Mouse (Mus musculus) Patski (cell line): ENCODE data around the gene Xlr3a. TPM values are rescaled to one million over a fixed set of nuclear protein-coding genes. Genes with fewer than 3 reads are reported as not detected.
"Not testable (repeated sequence)": the region's sequence is repeated elsewhere in the genome, so short reads cannot be mapped to it uniquely, and the experiment has no call there.

Source experiments
- ATAC-seq: fragments of 100-300 bp; one replicate; pipeline ENCODE4 v1.8.0; 2021
- CTCF ChIA-PET: fragments of 350-600 bp; sonication (Branson Sonifier 250); formaldehyde crosslinking; loops from one replicate; lab custom pipeline; 2022; ENCODE audit warnings: inconsistent platforms; lab: Charles Lee
- POLR2A ChIA-PET: fragments of 350-600 bp; sonication (Branson Sonifier 250); formaldehyde crosslinking; loops from one replicate; lab custom pipeline; 2022; ENCODE audit warnings: antibody characterized with exemption, inconsistent platforms; lab: Charles Lee
- DNase-seq: peaks from one replicate; pipeline ENCODE4 v3.0.0-alpha.2; 2011; ENCODE audit warnings: low read depth, low spot score
- H3K27me3 ChIP-seq: fragments of 371-371 bp; one replicate; pipeline ENCODE4 v1.5.1; 2021
- CTCF ChIP-seq: fragments of 100-300 bp; IDR thresholded peaks from one replicate; pipeline ENCODE4 v1.5.1; 2021
- in situ Hi-C: fragments of 300-500 bp; cut with MboI; formaldehyde crosslinking; loops from 3 replicates; pipeline ENCODE4 v1.11.1; 2018; ENCODE audit warnings: low pct_unique_long_range_greater_than_20kb, mixed read lengths
- polyA plus RNA-seq: library from polyadenylated mRNA; unstranded; gene quantifications from one replicate; pipeline ENCODE4 v1.2.3, GENCODE M21; 2021

Gene Xlr3a
- polyA plus RNA-seq = not detected

DNA sequence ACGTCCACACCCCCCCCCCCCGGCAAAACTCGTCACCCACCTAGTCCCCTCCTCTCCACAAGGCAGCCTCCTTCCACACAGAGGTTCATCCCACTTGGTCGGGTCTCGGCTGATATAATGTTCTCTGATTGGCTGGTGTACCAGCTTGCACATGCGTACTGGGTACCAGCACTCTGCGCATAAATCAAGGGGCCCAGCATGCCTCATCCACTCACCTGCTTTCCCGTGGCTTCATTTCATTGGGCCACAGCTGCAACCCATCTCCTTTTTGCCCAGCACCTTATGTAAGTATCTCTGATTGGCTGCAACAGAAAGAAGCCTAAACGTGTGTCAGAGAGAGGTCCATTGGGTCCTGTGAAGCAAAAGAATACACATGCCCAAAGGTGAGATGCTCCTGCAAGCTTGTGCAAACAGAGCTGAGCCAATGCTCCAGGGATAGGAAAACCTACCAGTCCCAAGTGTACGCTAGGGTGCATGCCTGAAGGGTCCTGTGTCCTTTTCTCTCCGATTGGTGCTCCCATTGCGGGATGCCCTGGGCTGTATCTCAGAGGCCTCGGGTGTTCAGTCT lies at the start of gene Xlr3a:
Gene Xlr3a, minus strand, starts transcription at position 155 of the 568 bp plus-strand sequence.
- DNase-seq, POLR2A ChIA-PET, CTCF ChIA-PET, ATAC-seq, in situ Hi-C loops, H3K27me3 ChIP-seq: not testable (repeated sequence)

DNA sequence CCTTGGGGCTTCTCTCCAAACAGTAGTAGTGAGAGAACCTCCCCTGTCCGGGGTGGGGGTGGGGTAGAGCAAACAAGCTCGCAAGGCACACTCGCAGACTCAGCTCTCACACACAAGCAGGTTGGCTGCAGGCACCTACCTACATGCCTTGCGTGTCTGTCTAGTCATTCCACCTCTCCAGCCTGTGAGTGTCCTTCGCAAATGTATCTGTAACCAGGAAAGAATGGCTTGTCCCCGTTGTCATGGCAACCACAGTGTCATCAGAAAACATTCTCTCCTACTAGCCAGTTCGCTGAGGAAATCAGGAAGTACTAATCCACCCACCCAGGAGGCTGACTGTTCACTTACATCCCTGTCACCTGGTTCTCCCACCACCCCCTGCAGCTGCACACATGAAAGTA lies 46.3 kb upstream of the Xlr3a start:
- H3K27me3 ChIP-seq, ATAC-seq, DNase-seq, CTCF ChIA-PET, in situ Hi-C loops, POLR2A ChIA-PET: not testable (repeated sequence)

DNA sequence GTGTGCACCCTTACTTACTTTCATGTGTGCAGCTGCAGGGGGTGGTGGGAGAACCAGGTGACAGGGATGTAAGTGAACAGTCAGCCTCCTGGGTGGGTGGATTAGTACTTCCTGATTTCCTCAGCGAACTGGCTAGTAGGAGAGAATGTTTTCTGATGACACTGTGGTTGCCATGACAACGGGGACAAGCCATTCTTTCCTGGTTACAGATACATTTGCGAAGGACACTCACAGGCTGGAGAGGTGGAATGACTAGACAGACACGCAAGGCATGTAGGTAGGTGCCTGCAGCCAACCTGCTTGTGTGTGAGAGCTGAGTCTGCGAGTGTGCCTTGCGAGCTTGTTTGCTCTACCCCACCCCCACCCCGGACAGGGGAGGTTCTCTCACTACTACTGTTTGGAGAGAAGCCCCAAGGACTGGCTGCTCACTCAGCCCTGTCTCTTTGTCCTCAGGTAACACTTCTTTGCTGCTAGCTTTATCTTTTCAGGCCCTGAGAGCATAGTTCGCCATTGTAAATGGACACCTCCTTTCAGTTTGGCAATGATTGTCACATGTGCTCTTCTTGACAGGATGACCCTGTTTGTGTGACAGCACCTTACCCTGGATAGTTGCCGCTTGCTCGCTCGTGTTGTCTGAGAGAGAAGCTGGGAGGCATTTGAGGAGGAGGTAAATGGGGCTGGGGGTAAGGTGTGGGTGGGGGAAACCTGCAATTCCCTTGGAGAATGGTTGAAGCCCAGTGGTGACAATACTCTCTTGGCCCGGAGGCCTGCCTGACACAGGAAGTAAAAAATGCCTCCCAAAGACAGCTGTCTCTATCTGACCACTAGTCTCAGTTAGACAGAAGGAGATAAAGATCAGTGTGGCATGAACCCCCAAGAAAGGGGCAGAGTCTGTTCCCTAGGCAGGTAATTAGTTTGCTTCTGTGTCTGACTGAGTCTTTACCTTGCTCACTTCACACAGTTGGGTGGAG lies 26.2 kb upstream of the Xlr3a start:
- CTCF ChIA-PET, H3K27me3 ChIP-seq, in situ Hi-C loops, ATAC-seq, POLR2A ChIA-PET, DNase-seq: not testable (repeated sequence)

DNA sequence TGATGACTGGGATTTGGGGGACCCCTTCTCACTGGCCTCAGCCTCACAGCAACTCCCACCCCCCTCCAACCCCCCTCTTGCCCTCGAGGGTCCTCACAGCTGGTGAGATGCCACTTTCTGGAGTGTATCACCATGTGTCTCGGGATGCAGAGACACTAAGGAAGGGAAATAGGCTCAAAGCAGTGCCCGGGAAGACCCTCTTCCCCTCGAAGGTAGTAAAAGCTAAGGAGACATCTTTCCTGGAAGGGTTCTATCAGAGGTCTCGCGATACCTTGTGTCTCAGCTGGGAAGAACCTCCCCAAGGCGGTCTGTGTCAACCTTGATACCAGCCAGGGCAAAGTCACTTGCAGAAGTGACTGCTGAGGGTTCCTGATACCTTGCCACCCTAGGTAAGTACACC lies 19.9 kb upstream of the Xlr3a start, which contains the start of gene Gm14685:
Gene Gm14685, plus strand, starts transcription at position 301 of the 400 bp plus-strand sequence.
- H3K27me3 ChIP-seq, ATAC-seq, CTCF ChIA-PET, POLR2A ChIA-PET, DNase-seq, in situ Hi-C loops: not testable (repeated sequence)

- ATAC-seq, CTCF ChIA-PET, H3K27me3 ChIP-seq, DNase-seq, POLR2A ChIA-PET, in situ Hi-C loops: not testable (repeated sequence)
Observed at GRCm38 (mm10) chrX:73082267-73083055, 14.4 kb downstream of the Xlr3a start, which contains the start of gene Xlr4a. Xlr4a (minus strand) TSS chrX:73082478.

DNA sequence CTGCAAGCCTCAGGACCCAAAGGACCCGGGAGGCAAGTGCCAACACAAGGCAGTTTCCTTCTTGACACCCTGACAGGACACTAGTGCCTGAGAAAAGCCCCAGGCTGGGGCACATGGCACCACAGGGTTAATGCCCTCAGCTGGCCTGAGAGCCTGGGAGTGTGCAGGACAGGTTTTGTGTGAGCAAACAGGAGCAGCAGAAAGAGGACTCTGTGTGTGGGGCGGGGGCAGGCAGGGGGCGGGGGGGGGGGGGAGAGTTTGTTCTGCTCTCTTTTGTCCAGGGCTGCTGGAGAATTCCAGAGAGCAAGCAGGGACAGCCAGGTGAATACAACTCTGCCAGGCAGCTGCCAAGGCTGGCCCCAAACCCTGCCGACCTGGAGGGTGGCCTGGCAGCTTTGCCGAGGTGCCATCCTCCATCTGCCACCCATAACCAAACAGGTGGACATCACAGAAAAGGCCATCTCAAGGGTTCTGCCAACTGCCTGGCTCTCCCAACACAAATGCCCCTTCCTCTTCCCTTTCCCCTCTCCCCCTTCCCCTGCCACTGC lies 30.1 kb downstream of the Xlr3a start:
- in situ Hi-C loops = loop anchor here (10.0 to 25.0 kb wide), 3 partner anchors 170 to 1870 kb away; partner anchors contain the start of genes F8a, Trex2 and Xlr4c
- DNase-seq, ATAC-seq, CTCF ChIA-PET, POLR2A ChIA-PET: not testable (repeated sequence)
- peaks cover 41% of the 10 kb centered on the region for H3K27me3 ChIP-seq

DNA sequence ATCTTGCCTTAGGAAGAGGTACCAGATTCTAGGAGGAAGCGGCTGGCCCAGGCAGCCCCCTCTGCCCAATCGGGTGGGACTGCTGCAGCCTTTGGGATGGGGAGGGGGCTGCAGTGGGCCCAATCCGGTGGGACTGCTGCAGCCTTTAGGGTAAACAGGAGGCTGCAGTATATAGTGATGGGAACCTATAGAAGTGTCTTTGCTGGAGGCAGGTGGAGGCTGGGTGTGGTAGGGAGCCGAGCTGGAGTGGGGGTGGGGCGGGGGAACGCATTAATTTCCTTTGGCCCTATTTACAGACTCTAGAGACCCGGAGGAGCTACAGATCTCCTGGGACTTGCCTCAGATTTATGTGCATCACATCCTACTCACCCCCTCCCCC lies 32.5 kb downstream of the Xlr3a start, which contains the start of gene Pnma3:
Gene Pnma3, plus strand, starts transcription at position 373 of the 379 bp plus-strand sequence.
- CTCF ChIA-PET = no interaction called here
- ATAC-seq = no peak
- H3K27me3 ChIP-seq = peaks cover 56% of the 10 kb centered on the region

DNA sequence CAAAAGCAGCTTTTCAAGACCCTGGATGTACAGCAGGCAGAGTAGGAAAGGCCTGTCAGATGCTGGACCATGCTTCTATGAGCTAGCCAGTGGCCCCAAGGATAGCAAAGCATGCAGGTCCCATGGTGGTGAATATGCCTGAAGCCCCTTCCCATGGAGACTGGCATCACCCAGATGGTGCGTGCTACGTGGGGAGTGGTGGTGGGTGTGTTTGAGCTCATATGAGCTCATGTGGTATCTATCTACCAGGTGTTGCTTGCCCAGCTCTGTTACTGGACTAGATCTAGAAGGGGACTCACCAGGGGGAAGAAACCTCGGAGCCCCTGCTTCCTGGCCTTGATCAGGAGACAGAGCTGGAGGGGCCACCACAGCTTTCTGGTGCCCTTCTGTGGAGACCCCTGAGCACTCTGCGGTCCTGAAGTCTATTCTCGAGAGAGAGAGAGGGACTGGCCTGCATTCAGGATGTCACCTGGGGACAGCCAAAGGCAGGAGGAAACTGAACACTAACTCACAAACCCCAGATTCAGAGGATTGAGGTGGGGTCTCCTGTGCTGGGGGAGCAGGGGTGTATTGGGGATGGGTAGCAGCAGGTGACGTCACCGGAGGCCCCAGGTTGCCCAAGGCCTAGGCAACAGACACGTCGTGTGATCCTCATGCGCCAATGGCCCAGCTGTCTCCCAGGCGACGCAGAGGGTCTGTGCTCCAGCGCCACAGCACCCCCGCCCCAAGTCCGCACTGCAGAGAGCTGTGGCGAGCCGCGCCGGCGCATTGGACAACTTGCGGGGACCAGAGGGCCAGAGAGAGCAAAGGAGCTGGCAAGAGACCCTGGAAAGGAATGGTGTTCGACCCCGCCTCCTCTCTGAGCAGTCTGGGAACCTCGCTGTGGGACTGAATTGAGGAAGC lies 33.1 kb downstream of the Xlr3a start:
- TF ChIP-seq CTCF = no peak
- CTCF ChIA-PET = no interaction called here
- in situ Hi-C loops = loop anchor here (10.0 to 25.0 kb wide), 3 partner anchors 174 to 1874 kb away; partner anchors contain the start of genes F8a, Trex2 and Xlr4c
- ATAC-seq (no peak), DNase-seq (no peak)
- POLR2A ChIA-PET = no interaction called here
- H3K27me3 ChIP-seq = peaks cover 51% of the 10 kb centered on the region

More for the DNA sequence above, 32.5 kb downstream of the Xlr3a start, which contains the start of gene Pnma3:
- DNase-seq = no peak
- in situ Hi-C loops = loop anchor here (10.0 to 25.0 kb wide), 3 partner anchors 173 to 1873 kb away; partner anchors contain the start of genes F8a, Trex2 and Xlr4c
- TF ChIP-seq CTCF = no peak
- POLR2A ChIA-PET = no interaction called here

- no peak for ATAC-seq
- POLR2A ChIA-PET = interaction anchor here (0.6 kb wide), 1 partner anchor 281 kb away, joined by 3 read pairs; no protein-coding TSS in a partner anchor
Observed at GRCm38 (mm10) chrX:73062323-73062722, 34.6 kb downstream of the Xlr3a start.

More at GRCm38 (mm10) chrX:73062323-73062722, 34.6 kb downstream of the Xlr3a start:
- no peak for DNase-seq
- CTCF ChIA-PET = no interaction called here
- H3K27me3 ChIP-seq = peaks cover 41% of the 10 kb centered on the region
- no peak for TF ChIP-seq CTCF
- in situ Hi-C loops = loop anchor here (10.0 to 25.0 kb wide), 3 partner anchors 175 to 1875 kb away; partner anchors contain the start of genes F8a, Trex2 and Xlr4c
